Mouse (Mus musculus): Measurements from ENCODE around the gene Alppl2. TPM values are rescaled to one million over a fixed set of nuclear protein-coding genes. Genes with fewer than 3 reads are reported as not detected.

The Alppl2 gene
- polyA plus RNA-seq, 1 experiment from 2014 or later: not detected

DNA sequence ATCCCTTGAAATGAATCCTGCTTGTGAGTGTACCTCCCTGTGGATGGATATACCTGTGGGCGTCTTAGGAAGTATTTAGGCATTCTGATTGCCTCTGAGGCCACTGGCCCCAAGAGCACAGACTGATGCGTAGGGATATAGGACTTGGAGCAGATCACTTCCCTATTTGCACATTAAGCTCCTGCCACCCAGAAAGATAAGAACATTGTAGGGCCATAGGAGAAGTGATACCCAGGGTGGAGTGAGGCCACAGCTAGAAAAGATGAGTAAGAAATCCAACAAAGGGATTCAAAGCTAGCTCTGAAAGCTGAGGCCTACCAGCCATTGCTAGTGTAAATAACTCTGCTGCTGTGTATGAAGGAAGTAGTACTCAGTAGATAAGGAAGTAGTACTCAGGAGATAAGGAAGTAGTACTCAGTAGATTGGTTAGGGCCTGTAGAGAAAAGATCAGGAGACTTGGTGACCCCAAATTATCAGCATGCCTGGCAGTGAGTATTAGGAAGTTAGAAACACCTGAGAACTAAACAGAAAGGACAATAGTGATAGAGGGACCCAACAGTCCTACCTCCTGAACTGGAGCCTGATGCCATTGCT, 51.2 kb downstream of the Alppl2 start:
- Histone ChIP-seq H3K27ac (replicated peaks; ENCODE audit: low read depth, low read length) (no peak overlapping the region), H3K4me1 (ENCODE audit: control insufficient read depth, insufficient read depth, low read length) (peaks cover 24% of the 10 kb centered on the region), H3K4me2 (ENCODE audit: low read depth, low read length) (no peak overlapping the region), H3K9me3 (ENCODE audit: control insufficient read depth, low read length) (no peaks in the 10 kb centered on the region), H3K9ac (ENCODE audit: low read depth, low read length) (no peak overlapping the region), H3K36me3 (ENCODE audit: control insufficient read depth, insufficient read depth, low read length) (no peaks in the 10 kb centered on the region), H3K4me3 (ENCODE audit: low read depth, low read length) (no peak overlapping the region), H3K27me3 (replicated peaks; ENCODE audit: control insufficient read depth, insufficient read depth, low read length) (no peaks in the 10 kb centered on the region)
- DNase-seq (ENCODE audit: low spot score): no peak
- 92% methylated on average over 2 of the region's 2 CpGs for WGBS
- ATAC-seq (ENCODE audit: low read depth): no peak

Other genes starting within 250 kb of the Alppl2 start
- gene Alpi, start 11.7 kb upstream of the Alppl2 start, polyA plus RNA-seq (2014; fragmentation: Nextera tagmentation; extraction: Ambion mirVana): not detected in 2 replicates
- 0.10 TPM in 1 of 2 replicates, not detected in the other for gene Akp3, start 35.0 kb upstream of the Alppl2 start, polyA plus RNA-seq (2014; fragmentation: Nextera tagmentation; extraction: Ambion mirVana)
- 1.7 and 3.0 TPM in 2 replicates for gene Ecel1, start 66.6 kb upstream of the Alppl2 start, polyA plus RNA-seq (2014; fragmentation: Nextera tagmentation; extraction: Ambion mirVana)
- 0.93 and 1.5 TPM in 2 replicates for gene Prss56, start 93.4 kb upstream of the Alppl2 start, polyA plus RNA-seq (2014; fragmentation: Nextera tagmentation; extraction: Ambion mirVana)
- 11.5 and 12.5 TPM in 2 replicates for gene Chrnd, start 100.7 kb upstream of the Alppl2 start, polyA plus RNA-seq (2014; fragmentation: Nextera tagmentation; extraction: Ambion mirVana)
- gene Chrng, start 114.7 kb upstream of the Alppl2 start, polyA plus RNA-seq (2014; fragmentation: Nextera tagmentation; extraction: Ambion mirVana): 39.6 and 44.8 TPM in 2 replicates
- 133 and 136 TPM in 2 replicates for gene Eif4e2, start 124.0 kb upstream of the Alppl2 start, polyA plus RNA-seq (2014; fragmentation: Nextera tagmentation; extraction: Ambion mirVana)
- gene Efhd1, start 174.4 kb upstream of the Alppl2 start, polyA plus RNA-seq (2014; fragmentation: Nextera tagmentation; extraction: Ambion mirVana): 4.3 and 6.4 TPM in 2 replicates
- gene Gigyf2, start 237.1 kb upstream of the Alppl2 start, polyA plus RNA-seq (2014; fragmentation: Nextera tagmentation; extraction: Ambion mirVana): 41.6 and 46.8 TPM in 2 replicates